Mouse (Mus musculus) liver, adult 2 months (tissue): Measurements from ENCODE around the gene Asprv1.

Source experiments
- CTCF ChIP-seq: fragments of 200-500 bp; IDR thresholded peaks from 2 replicates; pipeline ENCODE4 v1.5.1; 2011; ENCODE audit warnings: low read depth, low read length, control low read depth
- POLR2A ChIP-seq: fragments of 200-500 bp; IDR thresholded peaks from 2 replicates; pipeline ENCODE4 v1.6.1; 2011; ENCODE audit warnings: low read length, control low read depth; ENCODE audit not compliant: insufficient read depth; ENCODE audit errors: extremely low read depth

- TF ChIP-seq CTCF = no peak
- no peak for TF ChIP-seq POLR2A
Observed at GRCm38 (mm10) chr6:86644775-86645400, 16.9 kb downstream of the Asprv1 start.
